Mouse (Mus musculus) brain, adult 2 months (tissue): ENCODE results near the gene Tm6sf2.
"Not testable (repeated sequence)": the region's sequence is repeated elsewhere in the genome, so short reads cannot be mapped to it uniquely, and the experiment has no call there.

Experiments
- DNase-seq: peaks from one replicate; pipeline ENCODE4 v3.0.0; 2011; ENCODE audit warnings: low read depth, low spot score

Gene Tm6sf2

DNA sequence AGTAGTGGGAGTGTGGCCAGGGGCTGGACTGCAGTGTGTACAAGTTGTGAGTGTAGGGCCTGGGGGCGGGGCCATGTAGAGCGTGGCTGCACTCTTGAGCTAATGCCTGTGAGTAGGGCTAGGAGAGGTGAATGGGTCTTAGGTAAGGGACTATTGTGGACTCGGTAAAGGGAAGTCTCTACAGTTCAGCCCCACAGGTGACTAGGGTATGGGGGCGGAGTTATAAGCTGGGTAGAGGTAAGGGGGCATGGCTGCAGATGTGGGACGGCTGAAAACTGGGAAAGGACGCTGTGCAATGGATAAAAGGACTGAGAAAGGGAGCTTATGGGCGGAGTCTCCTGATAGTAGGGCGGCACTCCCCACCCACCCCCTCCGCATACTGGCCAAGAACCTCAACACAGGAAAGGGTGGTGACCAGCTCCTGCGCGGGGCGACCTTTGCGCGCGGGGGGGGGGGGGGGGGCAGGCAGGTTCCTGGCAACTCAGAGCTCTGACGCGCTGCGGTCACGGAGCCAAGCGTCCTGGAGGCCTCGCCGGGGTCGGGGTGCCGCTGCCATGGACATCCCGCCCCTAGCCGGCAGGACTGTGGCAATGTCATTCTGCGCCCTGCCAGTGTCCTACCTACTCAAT, at the start of gene Tm6sf2:
Gene Tm6sf2, plus strand, starts transcription at position 484 of the 629 bp plus-strand sequence.
- no peak for DNase-seq

DNA sequence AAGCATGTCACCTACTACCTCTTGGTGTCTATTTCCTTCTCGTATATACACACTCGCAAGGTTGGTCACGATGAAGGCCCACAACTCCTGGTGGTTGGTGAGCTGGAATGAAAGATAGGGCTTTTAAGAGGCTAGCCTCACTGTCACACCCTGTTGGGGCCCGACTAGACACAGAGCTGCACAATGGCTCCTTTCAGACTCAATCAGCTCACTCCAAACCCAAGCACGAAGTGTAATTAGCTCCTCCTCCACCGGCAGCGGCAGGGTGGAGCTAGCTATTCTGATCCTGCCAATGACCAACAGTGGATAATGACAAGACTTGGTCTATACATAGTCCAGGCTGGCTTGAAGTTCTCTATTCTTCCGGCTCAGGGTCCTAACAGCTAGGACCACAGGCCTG, 49.1 kb upstream of the Tm6sf2 start:
- peak; percentile 70 for DNase-seq

DNA sequence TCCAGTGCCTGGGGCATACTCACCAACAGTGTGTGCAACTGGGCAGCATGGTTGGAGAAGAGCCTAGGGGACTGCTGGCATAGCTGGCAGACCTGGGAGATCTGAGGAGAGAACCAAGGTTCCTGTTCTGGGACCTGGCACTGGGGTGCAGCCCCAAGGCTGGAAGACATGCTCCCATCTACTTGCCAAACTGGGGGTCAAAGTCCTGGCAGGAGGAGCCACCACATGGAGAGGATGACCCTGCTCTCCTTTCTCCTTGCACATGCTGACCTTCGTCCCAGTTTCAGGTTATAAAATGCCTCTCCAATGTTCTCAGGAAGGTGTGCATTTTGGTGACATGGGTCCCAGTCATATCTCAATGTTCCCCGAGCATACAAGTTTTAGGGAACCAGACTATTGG, 46.6 kb upstream of the Tm6sf2 start:
- no peak for DNase-seq

DNA sequence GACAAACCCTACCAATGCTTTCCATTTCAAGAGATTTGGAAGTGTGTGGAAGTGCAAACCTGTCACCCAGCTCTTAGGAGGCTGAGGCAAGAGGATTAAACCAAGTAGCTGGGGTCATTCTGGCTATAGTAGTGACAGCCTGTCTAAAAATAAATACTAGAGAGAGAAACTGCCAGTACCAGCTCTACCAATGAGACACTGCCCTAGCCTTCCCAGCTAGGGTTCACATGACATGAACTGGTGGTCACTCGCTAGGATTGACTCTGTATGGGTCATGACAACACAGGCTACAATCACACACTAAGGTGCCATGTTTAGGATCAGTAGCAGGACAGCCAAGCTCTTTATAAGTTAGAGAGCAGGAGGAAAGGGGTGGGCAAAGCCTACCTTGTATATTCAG, 42.5 kb upstream of the Tm6sf2 start:
- no peak for DNase-seq

DNA sequence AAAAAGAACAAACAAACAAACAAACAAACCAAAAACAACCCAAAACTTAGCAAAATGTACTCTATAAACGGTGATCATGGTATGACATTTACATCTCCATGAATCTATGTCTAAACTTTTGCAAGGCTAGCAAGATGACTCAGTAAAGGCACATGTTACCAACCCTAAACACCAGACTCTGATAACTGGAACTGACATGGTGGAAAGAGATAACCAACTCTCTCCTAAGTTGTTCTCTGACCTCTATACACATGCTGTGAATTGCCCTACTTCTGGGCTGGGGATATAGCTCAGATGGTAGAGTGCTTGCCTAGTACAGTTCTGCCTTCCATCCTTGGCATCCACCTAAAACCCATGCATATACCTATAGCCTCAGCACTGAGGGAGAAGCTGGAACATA, 34.7 kb upstream of the Tm6sf2 start:
- DNase-seq = no peak

DNA sequence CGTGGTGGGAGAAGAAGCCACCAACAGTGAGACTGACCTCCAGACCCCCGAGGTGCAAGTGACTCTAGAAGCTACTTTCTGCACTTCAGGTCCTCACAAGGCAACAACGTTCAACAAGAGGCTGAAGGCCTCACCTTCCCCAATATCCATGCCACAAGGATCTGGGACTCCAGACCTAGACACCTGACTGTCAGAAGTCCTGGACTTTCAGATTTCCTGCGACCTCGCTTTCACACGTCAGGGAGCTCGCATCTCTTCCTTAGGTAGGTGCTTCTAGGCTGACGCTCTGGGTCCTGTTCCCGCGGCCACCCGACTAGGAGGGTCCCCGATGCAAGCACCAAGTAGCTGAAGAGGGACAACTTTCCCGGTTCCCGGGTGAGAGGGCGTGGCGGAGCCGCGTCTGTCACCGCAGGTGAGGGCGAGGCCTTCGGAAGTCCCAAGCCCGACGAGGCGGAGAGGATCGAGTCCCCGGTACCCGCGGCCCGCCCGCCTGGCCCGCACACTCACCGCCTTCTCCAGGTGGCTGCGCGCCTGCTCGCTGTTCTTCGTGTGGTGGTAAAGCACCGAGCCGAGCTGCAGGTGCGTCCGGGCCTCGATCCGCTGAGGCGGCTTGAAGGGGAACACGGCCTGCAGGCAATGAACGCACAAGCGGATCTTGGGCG, 30.7 kb upstream of the Tm6sf2 start:
- DNase-seq = no peak

DNA sequence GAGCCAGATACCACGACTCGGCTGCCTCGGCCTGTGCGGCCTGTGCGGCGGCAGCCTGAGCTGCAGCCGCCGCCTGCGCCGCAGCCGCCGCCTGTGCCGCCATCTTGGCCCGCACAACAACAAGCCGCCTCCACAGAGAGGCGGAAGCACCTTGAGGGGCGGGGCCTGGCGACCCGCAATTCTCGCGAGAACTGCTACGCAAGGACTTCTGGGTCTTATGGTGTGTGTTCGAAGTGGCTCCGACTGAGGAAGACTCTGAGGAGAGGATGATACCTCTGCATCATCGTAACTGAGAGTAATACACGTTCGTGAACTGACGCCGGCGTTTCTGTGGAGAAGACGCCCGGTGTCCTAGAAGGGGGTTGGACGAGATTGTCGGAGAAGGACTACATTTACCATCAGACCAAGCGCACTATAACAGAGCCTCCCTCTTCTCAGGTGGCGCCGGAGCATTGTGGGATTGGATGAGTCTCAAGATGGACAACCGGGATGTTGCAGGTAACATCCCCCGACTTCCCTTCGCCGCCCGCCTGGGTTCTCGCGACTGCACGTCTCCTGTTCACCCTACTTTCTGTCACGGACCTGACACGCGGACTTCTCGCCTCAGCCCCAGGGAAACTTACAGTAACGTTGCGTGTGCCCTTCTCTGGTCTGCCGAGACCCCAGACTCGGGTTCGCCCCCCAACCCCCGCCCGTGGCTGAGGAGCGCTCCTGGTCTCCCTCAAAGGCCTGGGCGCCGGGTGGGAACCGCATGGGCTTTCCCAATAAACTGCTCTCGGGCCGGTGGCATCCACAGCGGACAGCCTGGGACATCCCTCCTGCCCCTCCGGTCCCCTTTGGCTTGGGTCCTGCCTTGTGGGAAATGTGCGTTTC, 29.9 kb upstream of the Tm6sf2 start, which contains the start of the genes Mau2 and Sugp1:
Gene Mau2, minus strand, starts transcription at position 152 of the 873 bp plus-strand sequence.
Gene Sugp1, plus strand, starts transcription at position 231 of the 873 bp plus-strand sequence.
- peak; percentile 98 for DNase-seq

DNA sequence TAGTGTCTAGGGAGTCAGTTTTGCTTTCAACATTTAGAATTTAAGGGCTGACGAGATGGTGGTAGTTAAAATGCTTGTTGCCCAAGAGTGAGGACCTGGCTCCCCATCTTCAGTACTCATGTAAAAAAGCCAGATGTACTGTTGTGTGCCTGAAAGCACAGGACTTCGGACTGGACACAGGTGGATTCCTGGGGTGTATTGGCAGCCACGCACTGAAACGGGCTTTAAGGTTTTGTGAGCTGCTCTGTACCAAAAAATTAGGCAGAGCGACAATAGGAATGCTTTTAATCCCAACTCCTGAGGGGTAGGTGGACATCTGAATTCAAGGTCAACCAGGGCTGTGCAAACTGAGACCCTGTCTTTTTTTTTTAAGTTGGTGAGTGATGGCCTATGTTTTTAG, 28.7 kb upstream of the Tm6sf2 start:
- DNase-seq = no peak

DNA sequence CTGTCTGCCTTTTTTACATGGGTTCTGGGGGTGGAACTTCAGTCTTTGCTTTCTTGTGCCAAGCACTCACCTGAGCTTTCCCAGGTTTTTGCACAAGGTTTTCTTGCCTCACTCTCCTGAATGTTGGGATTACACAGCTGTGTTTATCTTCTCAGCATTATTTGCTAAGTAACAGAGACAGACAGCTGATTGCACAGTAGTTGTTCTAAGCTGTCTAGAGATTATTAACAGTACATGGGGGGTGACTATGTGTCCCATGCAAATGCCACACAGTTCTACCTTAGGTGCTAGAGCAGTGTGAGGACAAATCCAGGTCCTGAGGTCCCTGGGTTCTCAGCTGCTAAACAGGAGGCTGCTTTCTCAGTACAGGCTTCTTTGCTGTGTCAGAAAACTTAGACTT, 23.1 kb upstream of the Tm6sf2 start:
- no peak for DNase-seq

DNA sequence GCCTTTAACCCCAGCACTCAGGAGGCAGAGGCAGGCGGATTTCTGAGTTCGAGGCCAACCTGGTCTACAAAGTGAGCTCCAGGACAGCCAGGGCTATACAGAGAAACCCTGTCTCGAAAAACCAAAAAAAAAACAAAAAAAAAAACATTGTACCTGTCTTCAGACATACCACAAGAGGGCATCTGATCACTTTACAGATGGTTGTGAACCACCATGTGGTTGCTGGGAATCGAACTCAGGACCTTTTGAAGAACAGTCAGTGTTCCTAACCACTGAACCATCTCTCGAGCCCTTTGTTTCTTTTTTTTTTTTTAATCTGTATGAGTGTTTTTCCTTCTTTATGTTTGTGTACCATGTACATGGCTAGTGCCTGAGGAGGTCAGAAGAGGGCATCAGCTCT, 22.3 kb upstream of the Tm6sf2 start:
- not testable (repeated sequence) for DNase-seq

DNA sequence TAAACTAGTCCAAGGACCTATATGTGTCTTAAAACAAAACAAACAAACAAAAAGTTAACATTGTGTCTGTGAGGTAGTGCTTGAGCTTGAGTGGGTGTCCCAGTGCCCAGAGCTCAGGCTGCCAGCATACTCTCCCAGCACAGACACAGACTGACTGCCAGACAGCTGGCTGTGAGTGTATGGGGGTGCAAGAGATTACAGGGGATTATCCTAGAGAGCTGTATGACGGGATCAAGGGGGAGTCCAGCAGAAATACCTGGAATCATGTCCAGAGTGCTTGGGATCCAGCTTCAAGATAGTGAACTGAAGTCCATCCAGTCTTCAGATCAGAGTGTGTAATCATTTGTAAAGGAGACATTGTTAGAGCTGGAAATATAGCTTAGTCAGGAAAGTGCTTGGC, 15.0 kb upstream of the Tm6sf2 start:
- no peak for DNase-seq

DNA sequence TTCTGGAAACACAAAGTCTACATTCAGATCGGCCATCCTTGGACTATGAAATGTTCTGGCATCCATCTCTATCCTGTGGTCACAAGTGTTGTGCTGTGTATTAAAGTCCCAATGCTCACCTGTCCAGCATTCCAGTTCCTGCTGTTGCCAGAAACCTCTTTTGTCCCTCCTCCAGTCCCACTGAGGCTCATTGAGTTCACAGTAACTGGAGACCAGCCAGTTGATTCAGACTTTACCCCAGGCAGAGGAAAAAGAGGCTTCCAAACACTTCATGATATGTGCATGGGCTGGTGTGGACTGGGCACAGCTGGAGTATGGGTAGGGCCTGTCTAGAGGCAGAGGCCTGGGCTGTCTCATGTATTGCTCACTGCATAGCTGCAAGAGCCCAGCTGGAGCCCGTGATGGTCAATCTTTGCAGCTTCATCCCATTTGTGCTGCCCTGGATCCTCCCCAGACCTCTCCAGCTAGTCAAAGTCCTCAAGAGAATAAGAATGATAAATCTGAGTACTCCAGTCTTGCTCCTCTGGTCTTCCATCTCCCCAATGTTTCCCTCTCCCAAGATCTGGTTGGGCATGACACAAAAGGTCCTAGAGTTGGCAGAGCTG, 786 bp upstream of the Tm6sf2 start:
- no peak for DNase-seq

DNA sequence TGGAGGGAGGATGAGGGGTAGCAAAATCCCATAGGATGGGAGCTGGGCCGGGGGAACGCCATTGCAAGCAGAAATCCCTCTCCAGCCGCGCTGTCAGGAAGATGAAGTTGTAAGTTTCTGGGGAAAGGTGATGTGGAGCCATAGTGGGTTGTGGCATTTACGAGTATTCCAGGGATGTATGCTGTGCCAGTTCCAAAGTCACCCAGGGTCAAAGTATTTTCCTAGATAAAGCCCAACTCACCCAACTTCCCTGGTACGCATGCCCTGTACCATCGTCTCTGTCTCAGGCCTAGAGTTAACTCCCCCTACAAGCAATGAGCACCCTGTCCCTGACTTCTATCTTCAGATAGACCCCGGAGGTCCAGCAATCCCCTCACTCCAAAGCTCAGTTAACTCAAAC, 396 bp downstream of the Tm6sf2 start:
- DNase-seq = no peak

DNA sequence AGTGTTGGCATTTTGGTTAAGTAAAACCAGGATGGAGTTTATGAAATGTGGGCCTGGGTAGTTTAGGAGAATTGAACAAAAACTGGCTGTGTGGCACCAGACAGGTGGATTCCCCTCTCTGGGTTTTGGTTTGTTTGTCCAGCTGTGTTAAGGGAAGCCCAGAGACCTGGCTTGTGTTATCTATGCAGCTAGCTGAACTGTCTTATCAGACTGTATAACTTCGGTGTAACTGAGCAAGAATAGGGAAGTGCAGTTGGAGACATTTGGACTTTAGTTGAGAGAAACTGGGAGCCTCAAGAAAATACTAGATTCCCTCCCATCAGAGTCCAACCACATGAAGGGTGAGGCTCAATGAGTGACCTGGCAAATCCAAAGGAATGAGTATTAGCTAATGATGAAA, 958 bp downstream of the Tm6sf2 start:
- no peak for DNase-seq

DNA sequence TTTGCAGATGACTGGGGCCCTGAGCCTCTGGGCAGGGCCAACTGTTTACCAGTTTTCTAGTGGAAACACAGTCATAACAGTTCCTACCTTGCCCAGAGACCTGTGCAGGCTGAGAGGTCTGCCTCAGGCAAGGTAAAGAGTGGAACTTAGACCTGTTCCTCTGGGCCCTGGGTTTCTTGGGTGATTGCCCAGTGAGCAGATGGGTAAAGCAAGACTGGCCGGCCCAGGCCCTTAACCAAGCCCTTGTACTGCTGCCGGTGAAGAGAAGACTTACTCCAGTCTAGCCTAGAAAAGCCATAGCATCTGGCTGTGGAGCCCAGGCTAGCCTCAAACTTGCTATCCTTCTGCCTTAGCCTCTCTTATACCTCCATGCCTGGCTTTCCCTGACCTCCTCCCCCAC, 9.3 kb downstream of the Tm6sf2 start:
- no peak for DNase-seq

DNA sequence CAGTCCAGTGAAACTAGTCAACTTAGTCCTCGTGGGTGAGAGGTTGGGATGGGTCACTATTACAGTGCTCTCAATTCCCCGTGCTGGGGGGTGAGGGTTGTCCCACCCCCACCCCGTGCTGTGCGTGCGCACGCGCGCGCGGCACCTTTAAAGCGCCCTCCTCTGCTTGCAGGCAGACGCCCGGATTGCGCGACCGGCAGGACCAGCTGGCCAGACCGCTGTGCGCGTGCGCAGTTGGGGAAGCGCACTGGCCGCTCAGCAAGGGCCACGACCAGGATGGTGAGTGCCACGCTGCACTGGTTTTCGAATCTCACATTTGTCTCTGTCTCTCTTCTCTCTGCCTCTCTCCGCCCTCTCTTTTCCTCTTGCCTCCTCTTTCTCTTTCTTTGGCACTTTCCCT, 10.6 kb downstream of the Tm6sf2 start, which contains the start of gene Hapln4:
Gene Hapln4, plus strand, starts transcription at position 173 of the 400 bp plus-strand sequence.
- DNase-seq = peak; percentile 96

DNA sequence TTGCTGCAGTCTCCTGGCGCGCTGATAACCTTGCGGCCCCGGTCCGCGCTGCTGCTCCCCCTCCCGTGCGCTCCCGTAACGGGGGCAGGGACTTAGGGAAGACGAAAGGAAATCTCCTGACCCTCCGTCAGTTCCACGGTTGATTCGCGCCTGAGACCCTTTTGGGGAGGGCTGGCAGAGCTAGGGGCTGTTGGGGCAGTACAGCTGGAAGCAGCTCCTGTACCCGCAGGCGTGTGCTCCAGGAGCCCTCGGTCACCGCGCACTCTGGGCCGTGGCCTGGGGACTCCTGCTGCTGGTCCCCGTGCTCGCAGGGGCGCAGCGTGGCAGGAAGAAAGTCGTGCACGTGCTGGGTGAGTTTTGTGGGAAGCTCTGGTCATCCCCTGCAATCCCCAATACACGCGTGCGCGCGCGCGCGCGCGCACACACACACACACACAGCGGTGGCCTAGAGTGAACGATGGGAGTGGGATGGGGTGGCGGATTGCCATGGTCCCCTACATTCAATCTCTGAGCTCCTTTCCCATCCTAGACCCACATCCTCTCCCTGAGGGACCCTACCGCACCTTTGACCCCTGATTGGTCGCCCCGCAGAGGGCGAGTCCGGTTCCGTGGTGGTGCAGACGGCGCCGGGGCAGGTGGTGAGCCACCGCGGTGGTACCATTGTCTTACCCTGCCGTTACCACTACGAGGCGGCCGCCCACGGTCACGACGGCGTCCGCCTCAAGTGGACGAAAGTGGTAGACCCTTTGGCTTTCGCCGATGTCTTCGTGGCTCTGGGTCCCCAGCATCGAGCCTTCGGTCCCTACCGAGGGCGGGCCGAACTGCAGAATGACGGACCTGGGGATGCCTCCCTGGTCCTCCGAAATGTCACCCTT, 11.7 kb downstream of the Tm6sf2 start:
- DNase-seq = peak; percentile 39

DNA sequence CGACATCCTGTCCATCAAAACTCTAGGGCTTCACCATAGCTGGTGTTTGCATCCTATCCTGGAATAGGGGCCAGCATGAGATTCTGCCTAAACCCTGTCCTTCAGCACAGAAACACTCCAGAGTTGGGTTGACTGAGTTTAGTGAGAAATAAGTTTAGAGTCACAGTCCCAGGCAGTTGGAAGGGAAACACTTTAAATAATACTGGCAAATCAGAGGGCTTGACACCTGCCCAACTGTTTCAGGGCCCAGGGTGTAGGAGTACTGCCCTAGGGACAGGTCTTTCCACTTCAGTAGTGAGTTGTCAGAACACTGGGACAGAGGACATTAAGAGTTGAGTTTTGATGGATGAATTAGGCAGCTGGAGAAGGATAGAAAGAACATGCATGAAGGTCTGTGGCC, 13.4 kb downstream of the Tm6sf2 start:
- DNase-seq = no peak

DNA sequence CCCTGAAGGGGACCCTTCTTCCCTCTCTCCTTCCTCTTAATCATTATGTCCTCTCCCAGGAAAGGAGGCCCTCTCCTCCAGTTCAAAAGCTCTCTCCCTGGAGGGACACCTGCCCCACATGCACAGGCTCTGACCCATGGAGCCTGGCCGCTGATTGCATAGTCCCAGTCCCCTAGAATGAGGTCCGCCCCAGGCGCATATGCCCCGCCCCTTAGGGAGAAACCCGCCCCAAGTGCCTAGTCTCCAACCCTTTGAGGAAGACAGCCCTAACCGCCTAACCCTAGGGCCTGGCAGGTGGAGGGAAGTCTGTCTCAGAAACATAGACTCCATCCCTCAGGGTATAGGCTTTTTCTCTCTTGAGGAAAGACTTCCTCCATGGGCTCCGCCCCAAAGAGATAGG, 14.5 kb downstream of the Tm6sf2 start:
- DNase-seq = no peak

DNA sequence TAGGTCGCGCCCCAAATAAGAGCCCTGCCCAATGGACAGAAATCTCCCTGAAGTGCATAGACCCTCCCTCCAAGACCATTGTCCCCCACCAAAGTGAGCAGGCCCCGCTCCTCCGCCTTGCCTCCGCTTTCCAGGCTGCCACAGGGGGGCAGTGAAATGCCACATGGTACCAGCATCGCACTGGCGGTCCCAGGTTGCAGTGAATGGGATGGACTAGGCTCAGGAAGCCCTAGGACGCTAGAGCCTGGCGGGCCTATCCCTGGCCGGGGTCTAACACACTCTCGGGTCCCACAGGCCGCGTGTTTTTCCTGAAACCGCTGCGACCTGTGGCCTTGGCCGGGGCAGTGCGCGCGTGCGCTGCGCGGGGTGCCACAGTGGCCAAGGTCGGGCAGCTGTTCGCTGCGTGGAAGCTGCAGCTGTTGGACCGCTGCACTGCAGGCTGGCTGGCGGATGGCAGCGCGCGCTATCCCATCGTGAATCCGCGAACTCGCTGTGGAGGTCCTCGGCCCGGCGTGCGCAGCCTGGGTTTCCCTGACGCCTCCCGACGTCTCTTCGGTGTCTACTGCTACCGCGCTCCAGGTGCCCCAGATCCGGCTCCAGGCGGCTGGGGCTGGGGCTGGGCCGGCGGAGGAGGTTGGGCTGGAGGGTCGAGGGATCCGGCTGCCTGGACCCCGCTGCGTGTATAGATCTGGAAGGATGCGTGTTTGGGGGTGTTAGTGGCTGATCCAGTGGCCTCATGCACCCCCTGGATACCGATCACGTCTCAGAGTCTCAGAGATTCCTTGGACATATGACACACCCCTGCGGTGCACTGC, 15.3 kb downstream of the Tm6sf2 start:
- peak; percentile 78 for DNase-seq
